Mouse (Mus musculus) midbrain, embryonic 14.5 days (tissue): ENCODE data around the gene Chac1. TPM values are rescaled to one million over a fixed set of nuclear protein-coding genes. Genes with fewer than 3 reads are reported as not detected.

Source experiments
- ATAC-seq: fragments of 200-750 bp; cut with Nextera tagmentation; 2 replicates; pipeline ENCODE4 v1.8.0; 2017; ENCODE audit warnings: moderate number of reproducible peaks, moderate library complexity; ENCODE audit not compliant: low FRiP score, low TSS enrichment
- DNase-seq: peaks from one replicate; pipeline ENCODE4 v3.0.0-alpha.2; 2015
- H3K27ac ChIP-seq: fragments of 300-500 bp; sonication (generic); replicated peaks from 2 replicates; pipeline ENCODE4 v1.5.1; 2014; ENCODE audit warnings: mild to moderate bottlenecking, low read depth, low read length, moderate library complexity
- H3K27me3 ChIP-seq: fragments of 300-500 bp; sonication (generic); 2 replicates; pipeline ENCODE4 v1.6.1; 2014; ENCODE audit warnings: low read length, control low read depth, mixed read lengths; ENCODE audit not compliant: control insufficient read depth, insufficient read depth
- H3K36me3 ChIP-seq: fragments of 300-500 bp; sonication (generic); 2 replicates; pipeline ENCODE4 v1.6.1; 2014; ENCODE audit warnings: low read length, control low read depth; ENCODE audit not compliant: control insufficient read depth, insufficient read depth
- H3K4me1 ChIP-seq: fragments of 300-500 bp; sonication (generic); 2 replicates; pipeline ENCODE4 v1.6.1; 2014; ENCODE audit warnings: mild to moderate bottlenecking, antibody characterized with exemption, low read length, control low read depth; ENCODE audit not compliant: control insufficient read depth, insufficient read depth
- H3K4me2 ChIP-seq: fragments of 300-500 bp; sonication (generic); 2 replicates; pipeline ENCODE4 v1.6.1; 2014; ENCODE audit warnings: mild to moderate bottlenecking, low read length, moderate library complexity
- H3K4me3 ChIP-seq: fragments of 300-500 bp; sonication (generic); replicated peaks from 2 replicates; pipeline ENCODE4 v1.5.1; 2014; ENCODE audit warnings: low read depth, low read length
- H3K9ac ChIP-seq: fragments of 300-500 bp; sonication (generic); replicated peaks from 2 replicates; pipeline ENCODE4 v1.6.1; 2014; ENCODE audit warnings: mild to moderate bottlenecking, low read length, moderate library complexity
- H3K9me3 ChIP-seq: fragments of 300-500 bp; sonication (generic); 2 replicates; pipeline ENCODE4 v1.6.1; 2016; ENCODE audit warnings: low read length, control low read depth, mixed read lengths; ENCODE audit not compliant: control insufficient read depth
- WGBS: fragments of 180-500 bp; shearing (Covaris S2); extraction: QIAGEN DNeasy Blood & Tissue Kit; methylation state at CpG from one replicate; pipeline ENCODE4 v1.1.7; 2014; 5-methylcytosine and 5-hydroxymethylcytosine counted together
- polyA plus RNA-seq: library from polyadenylated mRNA; unstranded; fragments of >200 nt; fragmentation: Nextera tagmentation; extraction: Ambion mirVana; gene quantifications from 2 replicates; pipeline ENCODE4 v1.2.1, GENCODE M21; 2014

The Chac1 gene
- 5.0 and 8.4 TPM in 2 replicates for polyA plus RNA-seq

- 5% methylated on average over 58 of the region's 58 CpGs for WGBS
- Histone ChIP-seq H3K9me3 (no peaks in the 10 kb centered on the region), H3K4me3 (peak within 1 kb of the TSS; percentile 59), H3K4me1 (no peaks in the 10 kb centered on the region), H3K9ac (peak within 1 kb of the TSS; percentile 70), H3K27ac (no peak within 1 kb of the TSS), H3K36me3 (no peaks in the 10 kb centered on the region), H3K27me3 (peaks cover 12% of the 10 kb centered on the region; the same call in 1 of the 2 replicates), H3K4me2 (peak within 1 kb of the TSS; percentile 89)
- DNase-seq (peak; percentile 93), ATAC-seq (peak; percentile 94)
Observed at GRCm38 (mm10) chr2:119350555-119351486, at the start of gene Chac1. TSS of gene Chac1 (plus strand) at chr2:119351229.

DNA sequence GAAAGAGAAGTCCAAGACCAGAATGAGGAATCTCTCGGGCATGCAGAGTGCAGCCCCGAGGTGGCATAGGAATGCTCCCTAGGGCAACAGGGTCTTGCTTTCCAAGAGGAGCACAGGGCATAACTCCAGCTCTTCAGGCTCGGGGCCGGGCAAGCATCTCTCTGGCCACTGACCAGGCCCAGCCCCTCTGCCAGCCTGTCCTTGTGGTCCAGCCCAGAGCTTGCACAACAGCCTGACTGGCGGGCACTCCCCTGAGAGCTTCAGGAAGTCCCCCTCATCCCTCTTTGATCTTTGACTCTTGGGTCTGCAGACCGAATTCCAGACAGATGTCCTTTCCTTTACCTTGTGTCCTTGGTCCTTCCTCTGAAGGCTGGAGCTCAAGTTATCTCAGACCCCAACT is 48.2 kb upstream of the Chac1 start:
- Histone ChIP-seq H3K27ac (no peak overlapping the region), H3K4me1 (peaks cover 12% of the 10 kb centered on the region; the same call in 1 of the 2 replicates), H3K36me3 (peaks cover 18% of the 10 kb centered on the region), H3K9ac (no peak overlapping the region), H3K9me3 (no peaks in the 10 kb centered on the region), H3K4me2 (no peak overlapping the region), H3K27me3 (no peaks in the 10 kb centered on the region), H3K4me3 (no peak overlapping the region)
- WGBS = 79% methylated on average over 6 of the region's 6 CpGs
- ATAC-seq (no peak), DNase-seq (no peak)

- ATAC-seq = no peak
- 54% methylated on average over 3 of the region's 3 CpGs for WGBS
- no peaks in the 10 kb centered on the region for H3K9me3 ChIP-seq
- DNase-seq = no peak
- no peak overlapping the region for H3K4me2 ChIP-seq
- no peak overlapping the region for H3K27ac ChIP-seq
- no peaks in the 10 kb centered on the region for H3K27me3 ChIP-seq
- peaks cover 12% of the 10 kb centered on the region; the same call in 1 of the 2 replicates for H3K4me1 ChIP-seq
- no peak overlapping the region for H3K4me3 ChIP-seq
- H3K9ac ChIP-seq = no peak overlapping the region
- peaks cover 4% of the 10 kb centered on the region for H3K36me3 ChIP-seq
Observed at GRCm38 (mm10) chr2:119304391-119304790, 46.6 kb upstream of the Chac1 start.

GRCm38 (mm10) chr2:119304798-119305208 is 46.2 kb upstream of the Chac1 start:
- peak; percentile 46 for DNase-seq
- WGBS = 23% methylated on average over 3 of the region's 3 CpGs
- ATAC-seq = no peak

GRCm38 (mm10) chr2:119311544-119311943 is 39.5 kb upstream of the Chac1 start:
- DNase-seq (no peak), ATAC-seq (no peak)
- Histone ChIP-seq H3K27me3 (0 out of 2 replicates have a peak, but pooled peaks cover 6% of the 10 kb centered on the region), H3K9me3 (no peaks in the 10 kb centered on the region), H3K4me1 (0 out of 2 replicates have a peak, but pooled peaks cover 7% of the 10 kb centered on the region), H3K36me3 (no peaks in the 10 kb centered on the region), H3K4me2 (no peak overlapping the region), H3K9ac (no peak overlapping the region), H3K4me3 (no peak overlapping the region), H3K27ac (no peak overlapping the region)
- WGBS = 54% methylated on average over 12 of the region's 12 CpGs

More at GRCm38 (mm10) chr2:119304798-119305208, 46.2 kb upstream of the Chac1 start:
- H3K27me3 ChIP-seq = no peaks in the 10 kb centered on the region
- no peak overlapping the region for H3K27ac ChIP-seq
- peaks cover 12% of the 10 kb centered on the region; the same call in 1 of the 2 replicates for H3K4me1 ChIP-seq
- H3K4me2 ChIP-seq = no peak overlapping the region
- no peaks in the 10 kb centered on the region for H3K9me3 ChIP-seq
- H3K9ac ChIP-seq = no peak overlapping the region
- H3K36me3 ChIP-seq = no peaks in the 10 kb centered on the region
- H3K4me3 ChIP-seq = no peak overlapping the region

DNA sequence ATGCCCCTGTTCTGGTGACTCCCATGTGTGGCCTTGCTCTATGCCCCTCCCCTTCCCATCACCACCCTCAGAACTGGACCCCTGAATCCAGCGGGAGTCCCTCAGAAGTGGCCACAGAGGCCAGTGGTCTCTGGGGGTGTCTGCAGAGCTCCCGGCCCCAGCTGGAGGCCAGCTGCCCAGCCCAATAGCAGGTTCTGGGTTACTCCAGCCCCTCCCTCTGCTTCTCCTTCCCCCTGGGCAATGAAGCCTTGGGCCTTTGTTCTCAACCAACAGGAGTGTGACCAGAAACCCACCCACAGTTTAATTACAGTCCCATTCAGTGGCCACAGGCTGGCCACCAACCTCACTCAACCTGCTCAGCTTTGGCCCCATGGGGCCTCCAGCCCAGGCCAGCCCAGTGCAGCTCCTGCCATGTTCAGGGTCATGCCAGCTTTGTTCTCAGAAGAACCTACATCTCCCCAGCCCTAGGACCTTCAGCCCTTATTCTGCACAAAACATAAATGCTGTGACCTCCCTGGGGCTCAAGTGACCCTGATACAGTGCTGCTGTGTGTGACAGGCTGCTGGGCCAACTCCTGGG is 38.6 kb upstream of the Chac1 start:
- H3K9ac ChIP-seq = no peak overlapping the region
- ATAC-seq (no peak), DNase-seq (no peak)
- peaks cover 7% of the 10 kb centered on the region; the same call in 1 of the 2 replicates for H3K27me3 ChIP-seq
- H3K4me1 ChIP-seq = 0 out of 2 replicates have a peak, but pooled peaks cover 7% of the 10 kb centered on the region
- no peak overlapping the region for H3K4me3 ChIP-seq
- H3K27ac ChIP-seq = no peak overlapping the region
- no peaks in the 10 kb centered on the region for H3K36me3 ChIP-seq
- no peak overlapping the region for H3K4me2 ChIP-seq
- WGBS = 20% methylated on average over 2 of the region's 2 CpGs
- H3K9me3 ChIP-seq = no peaks in the 10 kb centered on the region

- Histone ChIP-seq H3K9ac (no peak overlapping the region), H3K9me3 (no peaks in the 10 kb centered on the region), H3K27me3 (peaks cover 19% of the 10 kb centered on the region; the same call in 1 of the 2 replicates), H3K4me3 (no peak overlapping the region), H3K36me3 (no peaks in the 10 kb centered on the region), H3K4me2 (no peak overlapping the region), H3K4me1 (0 out of 2 replicates have a peak, but pooled peaks cover 7% of the 10 kb centered on the region), H3K27ac (no peak overlapping the region)
- ATAC-seq = 0 out of 2 replicates have a peak, but pooled peaks have one; percentile 14
- 33% methylated on average over 10 of the region's 10 CpGs for WGBS
- DNase-seq = no peak
Observed at GRCm38 (mm10) chr2:119313780-119314479, 37.1 kb upstream of the Chac1 start.

- 70% methylated on average over 12 of the region's 12 CpGs for WGBS
- DNase-seq = no peak
- no peak overlapping the region for H3K27ac ChIP-seq
- 0 out of 2 replicates have a peak, but pooled peaks cover 7% of the 10 kb centered on the region for H3K4me1 ChIP-seq
- no peak overlapping the region for H3K4me3 ChIP-seq
- no peak overlapping the region for H3K9ac ChIP-seq
- H3K4me2 ChIP-seq = no peak overlapping the region
- peaks cover 19% of the 10 kb centered on the region; the same call in 1 of the 2 replicates for H3K27me3 ChIP-seq
- no peak for ATAC-seq
- H3K9me3 ChIP-seq = no peaks in the 10 kb centered on the region
- no peaks in the 10 kb centered on the region for H3K36me3 ChIP-seq
Observed at GRCm38 (mm10) chr2:119314742-119315310, 36.2 kb upstream of the Chac1 start.
